Mouse (Mus musculus): Measurements from ENCODE around the gene Klc4. TPM values are rescaled to one million over a fixed set of nuclear protein-coding genes. Genes with fewer than 3 reads are reported as not detected.

The Klc4 gene
- polyA plus RNA-seq, 1 experiment from 2014 or later = 93.7 TPM

DNA sequence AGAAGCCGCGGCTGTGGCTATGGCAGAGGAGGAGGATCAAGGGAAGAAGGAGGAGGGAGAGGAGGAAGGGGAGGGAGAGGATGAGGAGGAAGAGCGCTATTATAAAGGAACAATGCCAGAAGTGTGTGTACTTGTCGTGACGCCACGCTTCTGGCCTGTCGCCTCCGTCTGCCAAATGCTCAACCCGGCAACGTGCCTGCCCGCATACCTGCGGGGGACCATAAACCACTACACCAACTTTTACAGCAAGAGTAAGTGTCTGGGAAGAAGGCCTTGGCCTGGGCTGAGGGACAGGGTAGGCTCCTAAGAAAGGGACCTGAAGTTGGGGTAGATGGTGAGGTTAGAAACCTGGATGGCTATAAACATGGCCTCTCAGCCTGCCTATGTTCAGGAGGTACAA is 16.2 kb upstream of the Klc4 start:
- no peak overlapping the region for H3K4me3 ChIP-seq (ENCODE audit: low read length)
- no peak overlapping the region for H3K27ac ChIP-seq (ENCODE audit: low read length)
- H3K4me1 ChIP-seq (ENCODE audit: control insufficient read depth, insufficient read depth, low read length) = no peaks in the 10 kb centered on the region
- H3K4me2 ChIP-seq (ENCODE audit: low read depth, low read length) = no peak overlapping the region
- H3K9me3 ChIP-seq (ENCODE audit: control insufficient read depth, low read length) = no peaks in the 10 kb centered on the region
- 91% methylated on average over 12 of the region's 12 CpGs for WGBS
- H3K36me3 ChIP-seq (ENCODE audit: control insufficient read depth, insufficient read depth, low read length) = peaks cover 40% of the 10 kb centered on the region
- H3K9ac ChIP-seq (ENCODE audit: low read depth, low read length) = no peak overlapping the region
- no peaks in the 10 kb centered on the region for H3K27me3 ChIP-seq (replicated peaks; ENCODE audit: control insufficient read depth, insufficient read depth, low read length)
- no peak for ATAC-seq

DNA sequence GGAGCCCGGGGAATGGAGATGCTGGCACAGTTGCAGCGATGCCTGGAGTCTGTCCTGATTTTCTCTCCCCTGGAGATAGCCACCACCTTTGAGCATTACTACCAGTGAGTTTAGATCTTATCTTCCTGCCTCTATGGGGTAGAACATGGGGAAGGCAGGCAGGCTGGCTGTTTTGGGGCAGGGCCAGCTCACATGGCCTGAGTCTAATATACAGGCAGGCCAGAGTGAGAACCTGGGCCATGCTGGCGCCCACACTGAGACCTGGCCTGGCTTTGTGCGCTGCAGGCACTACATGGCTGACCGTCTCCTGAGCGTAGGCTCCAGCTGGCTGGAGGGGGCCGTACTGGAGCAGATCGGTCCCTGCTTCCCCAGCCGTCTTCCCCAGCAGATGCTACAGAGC is 15.5 kb upstream of the Klc4 start:
- no peak overlapping the region for H3K9ac ChIP-seq (ENCODE audit: low read depth, low read length)
- no peaks in the 10 kb centered on the region for H3K9me3 ChIP-seq (ENCODE audit: control insufficient read depth, low read length)
- no peak overlapping the region for H3K27ac ChIP-seq (ENCODE audit: low read length)
- H3K4me3 ChIP-seq (ENCODE audit: low read length) = no peak overlapping the region
- no peak for ATAC-seq
- H3K4me2 ChIP-seq (ENCODE audit: low read depth, low read length) = no peak overlapping the region
- H3K36me3 ChIP-seq (ENCODE audit: control insufficient read depth, insufficient read depth, low read length) = peaks cover 36% of the 10 kb centered on the region
- H3K27me3 ChIP-seq (replicated peaks; ENCODE audit: control insufficient read depth, insufficient read depth, low read length) = no peaks in the 10 kb centered on the region
- 90% methylated on average over 9 of the region's 9 CpGs for WGBS
- no peaks in the 10 kb centered on the region for H3K4me1 ChIP-seq (ENCODE audit: control insufficient read depth, insufficient read depth, low read length)

DNA sequence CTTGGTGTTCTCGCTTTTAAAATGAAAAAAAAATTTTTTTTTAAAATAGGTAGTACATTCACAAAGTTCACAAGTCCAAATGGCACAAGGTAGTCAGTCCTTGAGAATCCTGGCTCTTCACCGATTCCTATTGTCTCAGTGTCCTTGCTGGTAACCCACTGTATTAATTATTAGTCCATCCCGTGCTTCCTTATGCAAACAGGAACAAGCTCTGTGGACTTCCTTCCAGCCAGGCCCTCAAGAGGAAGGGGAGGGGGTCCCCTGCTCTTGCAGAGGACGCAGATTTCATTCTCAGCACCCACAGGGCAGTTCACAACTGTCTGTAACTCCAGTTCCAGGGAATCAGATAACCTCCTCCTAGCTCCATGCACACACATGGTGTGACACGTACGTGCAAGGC is 10.2 kb upstream of the Klc4 start:
- Histone ChIP-seq H3K9me3 (ENCODE audit: control insufficient read depth, low read length) (no peaks in the 10 kb centered on the region), H3K9ac (ENCODE audit: low read depth, low read length) (no peak overlapping the region), H3K36me3 (ENCODE audit: control insufficient read depth, insufficient read depth, low read length) (peaks cover 38% of the 10 kb centered on the region), H3K4me3 (ENCODE audit: low read length) (no peak overlapping the region), H3K27ac (ENCODE audit: low read length) (no peak overlapping the region), H3K4me2 (ENCODE audit: low read depth, low read length) (no peak overlapping the region), H3K4me1 (ENCODE audit: control insufficient read depth, insufficient read depth, low read length) (peaks cover 23% of the 10 kb centered on the region), H3K27me3 (replicated peaks; ENCODE audit: control insufficient read depth, insufficient read depth, low read length) (no peaks in the 10 kb centered on the region)
- ATAC-seq = no peak
- WGBS = 71% methylated on average over 6 of the region's 6 CpGs

- Histone ChIP-seq H3K9ac (ENCODE audit: low read depth, low read length) (peak overlapping the region; percentile 83), H3K27ac (ENCODE audit: low read length) (peak overlapping the region; percentile 93), H3K36me3 (ENCODE audit: control insufficient read depth, insufficient read depth, low read length) (peaks cover 24% of the 10 kb centered on the region), H3K9me3 (ENCODE audit: control insufficient read depth, low read length) (no peaks in the 10 kb centered on the region), H3K4me1 (ENCODE audit: control insufficient read depth, insufficient read depth, low read length) (peaks cover 27% of the 10 kb centered on the region), H3K27me3 (replicated peaks; ENCODE audit: control insufficient read depth, insufficient read depth, low read length) (no peaks in the 10 kb centered on the region), H3K4me2 (ENCODE audit: low read depth, low read length) (peak overlapping the region; percentile 85), H3K4me3 (ENCODE audit: low read length) (peak overlapping the region; percentile 77)
- no peak for ATAC-seq
- 68% methylated on average over 20 of the region's 20 CpGs for WGBS
These were observed 6.1 kb upstream of the Klc4 start for GRCm38 (mm10) chr17:46651755-46652547.

GRCm38 (mm10) chr17:46651292-46651691 is 5.5 kb upstream of the Klc4 start:
- Histone ChIP-seq H3K9me3 (ENCODE audit: control insufficient read depth, low read length) (no peaks in the 10 kb centered on the region), H3K36me3 (ENCODE audit: control insufficient read depth, insufficient read depth, low read length) (peaks cover 24% of the 10 kb centered on the region), H3K9ac (ENCODE audit: low read depth, low read length) (peak overlapping the region; percentile 83), H3K27me3 (replicated peaks; ENCODE audit: control insufficient read depth, insufficient read depth, low read length) (no peaks in the 10 kb centered on the region), H3K4me2 (ENCODE audit: low read depth, low read length) (peak overlapping the region; percentile 85), H3K27ac (ENCODE audit: low read length) (peak overlapping the region; percentile 93), H3K4me3 (ENCODE audit: low read length) (peak overlapping the region; percentile 77), H3K4me1 (ENCODE audit: control insufficient read depth, insufficient read depth, low read length) (peaks cover 29% of the 10 kb centered on the region)
- ATAC-seq = no peak
- WGBS = 69% methylated on average over 17 of the region's 17 CpGs

DNA sequence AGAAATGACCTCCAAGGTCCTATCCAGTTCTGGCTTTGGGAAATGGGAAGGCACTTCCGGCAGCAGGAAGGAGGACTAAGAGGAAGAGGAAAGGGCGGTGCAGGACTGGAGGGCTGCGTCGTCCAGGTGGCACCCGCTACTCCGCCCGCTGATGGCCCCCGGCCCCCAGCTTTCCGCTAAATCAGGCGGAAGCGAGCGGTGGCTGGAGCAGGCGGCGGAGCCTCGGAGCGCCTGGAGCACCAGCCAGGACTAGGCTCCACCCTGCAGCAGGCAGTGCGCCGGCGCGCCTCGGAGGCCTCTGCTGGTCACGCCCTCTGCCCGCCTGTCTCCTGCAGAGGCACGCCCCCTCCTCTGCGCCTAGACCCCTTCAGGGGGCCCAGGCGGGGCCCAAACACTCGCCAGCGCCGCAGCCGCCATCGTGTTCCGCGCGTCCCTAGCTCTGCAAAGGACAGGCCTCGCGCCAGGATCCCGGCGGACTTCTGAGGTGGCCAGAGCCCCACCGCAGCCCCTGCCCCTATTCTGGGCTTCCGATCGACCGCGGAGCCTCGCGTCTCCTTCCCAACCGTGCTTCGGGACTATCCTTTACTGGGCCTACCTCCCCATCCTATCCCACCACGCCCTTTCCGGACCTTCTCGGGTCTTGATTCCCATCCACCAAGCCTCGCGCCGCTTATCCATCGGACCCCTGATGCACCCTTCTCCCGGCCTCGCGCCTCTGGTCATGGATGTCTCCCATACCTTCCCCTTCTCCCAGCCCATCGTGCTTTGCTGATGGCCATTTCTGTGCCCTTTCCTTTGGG is 4.6 kb upstream of the Klc4 start, which contains the start of gene Cul7:
TSS of gene Cul7 (plus strand) at position 106 of the 800 bp plus-strand sequence.
- peak; percentile 94 for ATAC-seq
- under 1% methylated on average over 58 of the region's 58 CpGs for WGBS
- H3K4me3 ChIP-seq (ENCODE audit: low read length) = peak within 1 kb of the TSS; percentile 77
- peak within 1 kb of the TSS; percentile 83 for H3K9ac ChIP-seq (ENCODE audit: low read depth, low read length)
- peak within 1 kb of the TSS; percentile 93 for H3K27ac ChIP-seq (ENCODE audit: low read length)
- H3K4me2 ChIP-seq (ENCODE audit: low read depth, low read length) = peak within 1 kb of the TSS; percentile 85
- peaks cover 26% of the 10 kb centered on the region for H3K4me1 ChIP-seq (ENCODE audit: control insufficient read depth, insufficient read depth, low read length)
- no peaks in the 10 kb centered on the region for H3K27me3 ChIP-seq (replicated peaks; ENCODE audit: control insufficient read depth, insufficient read depth, low read length)
- no peaks in the 10 kb centered on the region for H3K9me3 ChIP-seq (ENCODE audit: control insufficient read depth, low read length)
- H3K36me3 ChIP-seq (ENCODE audit: control insufficient read depth, insufficient read depth, low read length) = peaks cover 20% of the 10 kb centered on the region

- ATAC-seq = no peak
- WGBS = 30% methylated on average over 15 of the region's 15 CpGs
- Histone ChIP-seq H3K9ac (ENCODE audit: low read depth, low read length) (peak overlapping the region; percentile 83), H3K4me3 (ENCODE audit: low read length) (peak overlapping the region; percentile 77), H3K27ac (ENCODE audit: low read length) (peak overlapping the region; percentile 93), H3K36me3 (ENCODE audit: control insufficient read depth, insufficient read depth, low read length) (peaks cover 17% of the 10 kb centered on the region), H3K9me3 (ENCODE audit: control insufficient read depth, low read length) (no peaks in the 10 kb centered on the region), H3K4me2 (ENCODE audit: low read depth, low read length) (peak overlapping the region; percentile 85), H3K4me1 (ENCODE audit: control insufficient read depth, insufficient read depth, low read length) (peaks cover 27% of the 10 kb centered on the region), H3K27me3 (replicated peaks; ENCODE audit: control insufficient read depth, insufficient read depth, low read length) (no peaks in the 10 kb centered on the region)
These were observed 4.0 kb upstream of the Klc4 start for GRCm38 (mm10) chr17:46649811-46650210.

- H3K36me3 ChIP-seq (ENCODE audit: control insufficient read depth, insufficient read depth, low read length) = peaks cover 4% of the 10 kb centered on the region; the same call in 1 of the 2 replicates
- H3K27ac ChIP-seq (ENCODE audit: low read length) = no peak overlapping the region
- no peak for ATAC-seq
- H3K27me3 ChIP-seq (replicated peaks; ENCODE audit: control insufficient read depth, insufficient read depth, low read length) = no peaks in the 10 kb centered on the region
- H3K4me1 ChIP-seq (ENCODE audit: control insufficient read depth, insufficient read depth, low read length) = peaks cover 28% of the 10 kb centered on the region
- H3K9ac ChIP-seq (ENCODE audit: low read depth, low read length) = no peak overlapping the region
- WGBS = 88% methylated on average over 9 of the region's 9 CpGs
- H3K4me3 ChIP-seq (ENCODE audit: low read length) = no peak overlapping the region
- no peaks in the 10 kb centered on the region for H3K9me3 ChIP-seq (ENCODE audit: control insufficient read depth, low read length)
- no peak overlapping the region for H3K4me2 ChIP-seq (ENCODE audit: low read depth, low read length)
These were observed 2.6 kb upstream of the Klc4 start for GRCm38 (mm10) chr17:46648436-46648835.

GRCm38 (mm10) chr17:46647279-46647678 is 1.5 kb upstream of the Klc4 start:
- Histone ChIP-seq H3K4me2 (ENCODE audit: low read depth, low read length) (peak overlapping the region; percentile 77), H3K27me3 (replicated peaks; ENCODE audit: control insufficient read depth, insufficient read depth, low read length) (no peaks in the 10 kb centered on the region), H3K4me1 (ENCODE audit: control insufficient read depth, insufficient read depth, low read length) (peaks cover 20% of the 10 kb centered on the region), H3K27ac (ENCODE audit: low read length) (no peak overlapping the region), H3K4me3 (ENCODE audit: low read length) (peak overlapping the region; percentile 85), H3K9ac (ENCODE audit: low read depth, low read length) (peak overlapping the region; percentile 88; the same call in 1 of the 2 replicates), H3K9me3 (ENCODE audit: control insufficient read depth, low read length) (no peaks in the 10 kb centered on the region), H3K36me3 (ENCODE audit: control insufficient read depth, insufficient read depth, low read length) (no peaks in the 10 kb centered on the region)
- 87% methylated on average over 7 of the region's 7 CpGs for WGBS
- no peak for ATAC-seq
